Mouse (Mus musculus) adrenal gland, postnatal 36 days (tissue): ENCODE measurements at regions not wholly inside any gene's neighbourhood (a gene's known extent, or its start where the extent isn't known, plus 50 kb on each side); places are given as distances from the start of the nearest gene placed in this dataset.

Source experiments
- DNase-seq, 2 experiments: peaks; one replicate each; pipeline ENCODE4 v3.0.0; 2021; ENCODE audit warnings: mixed read lengths in 1 of 2

DNA sequence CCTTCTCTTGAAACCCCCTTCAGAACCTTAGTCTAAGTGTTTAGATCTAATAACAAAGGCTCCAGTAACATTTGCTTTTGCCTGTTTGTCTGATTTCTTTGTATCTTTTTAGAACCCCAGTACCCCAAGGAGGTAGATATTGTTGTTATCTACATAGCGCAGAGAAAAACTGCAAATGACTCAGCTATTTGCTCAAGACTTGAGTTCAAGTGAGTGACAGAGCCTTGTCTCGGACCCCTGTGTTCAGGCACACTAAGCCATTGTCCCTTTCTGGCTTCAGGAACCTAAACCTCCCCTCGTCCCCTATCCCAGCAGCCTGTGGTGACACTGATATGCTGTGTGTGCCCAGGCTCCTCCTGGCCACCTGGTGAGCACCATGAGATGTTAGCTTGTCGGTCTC is 421.5 kb downstream of the Cd83 start:
- no peak for DNase-seq

DNA sequence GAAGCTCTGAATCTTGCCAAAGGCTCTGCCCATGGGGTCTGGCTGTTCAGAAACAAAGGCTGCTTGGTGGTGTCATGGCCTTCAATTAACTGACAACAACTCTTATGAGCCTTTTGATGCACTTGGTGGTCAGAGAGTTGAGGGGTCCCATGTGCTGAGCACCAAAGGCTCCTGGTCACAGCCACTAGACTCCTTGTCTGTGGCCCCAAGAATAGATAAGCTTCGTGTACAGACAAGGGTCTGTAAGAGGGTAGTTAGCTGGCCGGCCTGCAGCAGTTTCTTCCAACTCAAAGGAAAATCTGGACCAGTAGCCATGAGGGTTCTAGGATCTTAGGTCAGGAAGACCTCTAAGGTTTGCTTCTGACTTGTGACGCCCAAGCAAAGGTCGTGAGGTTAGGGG is 421.9 kb downstream of the Cd83 start:
- DNase-seq: no peak

DNA sequence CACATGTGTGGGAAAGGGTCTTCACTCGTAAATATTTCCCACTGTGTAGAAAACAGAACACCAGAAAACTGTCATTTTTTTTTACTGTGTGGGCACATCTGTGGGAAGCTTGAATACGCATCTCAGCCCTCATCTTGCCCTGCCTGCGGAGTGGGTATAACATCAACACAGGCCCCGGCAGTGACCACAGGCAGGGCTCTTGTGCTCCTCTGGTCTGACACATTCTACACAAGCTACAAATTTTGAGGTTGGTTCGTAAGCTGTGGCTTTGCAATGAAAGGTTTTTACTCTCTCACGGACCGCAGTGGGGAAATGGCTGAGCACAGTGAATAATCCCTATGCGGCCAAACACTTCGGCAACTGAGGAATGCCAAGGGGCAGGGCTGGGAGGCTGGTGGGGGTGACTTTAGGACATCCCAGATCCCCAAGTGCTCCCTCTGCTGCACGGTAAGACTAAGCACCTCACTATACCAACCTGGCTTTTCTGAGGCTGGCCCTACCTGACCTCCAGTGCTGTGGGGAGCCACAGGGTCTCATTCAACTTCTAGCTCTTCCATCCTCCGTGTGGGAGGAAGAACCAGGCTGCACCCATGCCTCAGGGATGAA is 422.9 kb downstream of the Cd83 start:
- no peak for DNase-seq

DNA sequence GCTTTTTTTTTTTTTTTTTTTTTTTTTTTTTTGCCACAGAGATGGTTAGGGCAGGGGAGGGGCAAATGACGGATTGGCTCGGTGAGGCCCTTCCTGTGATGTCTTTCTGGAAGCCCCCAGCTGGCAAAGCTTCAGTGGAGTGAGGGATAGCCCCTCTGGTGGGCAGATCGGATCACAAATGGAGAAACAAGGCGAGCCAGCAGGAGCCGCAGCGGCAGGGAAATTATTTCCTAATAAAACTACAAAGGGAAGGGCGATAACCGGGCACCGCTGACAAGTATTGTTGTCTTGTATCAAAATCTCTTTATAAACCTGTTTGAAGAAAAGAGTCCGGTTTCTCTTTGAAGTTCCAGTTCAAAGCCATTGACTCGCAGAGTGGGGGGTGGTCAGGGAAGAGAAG is 424.5 kb downstream of the Cd83 start:
- peak in 1 of 2 experiments; percentile 10 for DNase-seq

DNA sequence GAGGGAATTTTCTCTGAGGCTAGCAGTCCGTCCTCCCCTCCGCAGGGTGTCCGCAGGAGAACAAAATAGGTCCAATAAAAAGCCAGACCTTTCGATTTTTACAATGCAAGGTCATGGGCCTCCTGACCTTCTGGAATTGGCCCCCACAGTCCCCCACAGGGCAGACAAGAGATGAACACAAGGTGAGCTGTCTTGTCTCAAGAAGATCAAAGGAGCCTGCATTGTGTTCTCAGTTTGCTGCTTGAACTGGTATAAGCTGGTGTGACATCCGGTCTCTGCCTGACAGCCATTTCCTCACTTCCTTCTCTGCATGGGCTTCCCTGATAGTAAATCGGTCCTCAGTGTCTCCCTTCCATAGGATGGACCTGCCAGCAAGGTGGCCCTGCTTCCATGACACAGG is 425.5 kb downstream of the Cd83 start:
- no peak for DNase-seq

DNA sequence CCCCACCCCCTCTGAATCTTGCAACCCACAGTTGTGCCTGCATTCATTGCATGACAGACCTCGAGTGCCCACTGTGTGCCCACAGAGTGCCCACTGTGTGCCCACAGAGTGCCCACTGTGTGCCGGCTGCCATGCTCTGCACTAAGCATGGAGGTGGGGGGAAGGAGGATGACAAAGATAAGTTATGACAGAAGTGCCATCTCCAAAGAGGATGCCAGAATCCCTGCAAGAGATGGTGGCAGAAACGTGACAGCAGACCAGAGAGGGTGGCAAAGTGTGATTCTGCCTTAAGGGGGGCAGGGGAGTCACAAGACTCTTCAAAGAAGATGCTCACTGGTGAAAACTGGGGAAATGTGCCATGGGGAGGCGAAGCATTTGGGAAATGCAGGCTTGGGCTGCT is 427.8 kb downstream of the Cd83 start:
- no peak for DNase-seq

DNA sequence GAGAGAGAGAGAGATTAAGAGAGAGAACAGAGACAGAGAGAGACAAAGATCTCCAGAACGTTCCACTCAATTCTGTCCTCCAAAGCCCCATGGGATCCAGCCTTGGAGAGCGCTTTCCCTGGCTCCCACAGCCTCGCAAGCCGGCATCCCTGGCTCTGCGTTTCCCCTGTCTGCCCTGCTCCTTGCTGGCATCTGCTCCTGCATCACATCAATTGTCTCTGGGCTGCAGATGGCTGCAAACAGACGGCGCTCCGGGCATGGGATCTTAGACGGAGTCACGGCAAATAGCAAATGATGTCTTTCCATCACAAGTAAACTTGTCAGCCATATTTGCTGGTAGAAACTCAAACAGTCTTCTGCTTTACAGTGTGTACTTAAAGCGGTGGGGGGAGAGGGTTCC is 428.4 kb downstream of the Cd83 start:
- DNase-seq: no peak

DNA sequence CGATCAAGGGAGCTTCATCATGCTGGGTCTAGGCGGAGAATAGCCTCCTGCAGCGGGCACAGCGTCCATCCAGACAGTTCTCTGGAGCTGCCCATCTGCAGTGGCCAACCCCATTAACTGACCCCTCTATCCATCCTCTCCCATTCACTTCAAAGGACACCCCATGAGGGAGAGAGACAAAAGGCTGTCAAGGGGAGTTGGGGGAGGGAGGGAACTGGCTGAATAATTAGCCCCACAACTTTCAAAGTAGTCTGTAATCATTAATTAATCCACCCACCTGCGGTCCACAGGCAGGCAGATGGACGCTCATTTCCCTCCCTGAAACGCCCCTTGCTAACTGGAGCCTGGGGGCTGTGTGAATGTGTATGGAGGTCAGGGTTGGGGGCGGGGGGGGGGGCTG is 433.7 kb downstream of the Cd83 start:
- DNase-seq: no peak

DNA sequence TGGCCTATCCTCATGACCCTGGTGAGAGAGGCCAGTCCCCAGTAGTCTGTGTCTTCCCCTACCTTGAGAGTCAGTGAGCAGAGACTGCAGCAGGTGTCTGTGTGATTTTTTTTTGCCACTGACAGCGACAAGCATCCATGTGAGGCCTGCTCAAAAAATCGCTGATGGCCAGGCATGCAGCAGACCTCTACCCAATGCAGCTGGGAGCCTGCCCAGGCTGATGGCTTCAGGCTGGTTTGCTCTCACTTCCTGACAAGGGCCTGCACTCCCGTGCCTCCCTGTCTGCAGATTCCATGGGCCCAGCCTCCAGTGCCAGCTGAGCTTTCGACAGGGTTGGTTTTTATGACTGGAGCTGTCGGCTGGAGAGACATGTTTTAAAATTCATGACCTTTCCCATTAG is 437.1 kb downstream of the Cd83 start:
- DNase-seq: no peak

DNA sequence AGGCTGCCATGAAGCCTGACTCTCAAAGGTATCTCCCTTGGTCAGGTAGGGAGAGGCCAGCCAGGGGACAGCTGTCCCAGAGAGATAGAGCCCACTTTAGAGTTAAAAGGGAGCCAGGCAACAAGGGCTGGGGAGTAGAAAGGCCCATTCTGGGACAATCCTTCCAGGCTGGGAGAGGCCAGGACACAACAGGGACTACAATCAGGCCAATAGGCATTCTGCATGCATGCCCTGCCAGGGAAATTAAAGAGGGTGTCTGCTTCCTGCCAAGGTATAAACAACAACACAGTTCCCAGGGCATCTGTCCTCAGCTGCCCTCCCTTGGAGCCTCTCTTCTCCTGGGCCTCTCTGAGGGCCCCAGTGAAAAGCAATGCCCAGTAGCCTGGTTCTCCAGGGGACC is 437.8 kb downstream of the Cd83 start:
- DNase-seq: peak in 1 of 2 experiments; percentile 11

DNA sequence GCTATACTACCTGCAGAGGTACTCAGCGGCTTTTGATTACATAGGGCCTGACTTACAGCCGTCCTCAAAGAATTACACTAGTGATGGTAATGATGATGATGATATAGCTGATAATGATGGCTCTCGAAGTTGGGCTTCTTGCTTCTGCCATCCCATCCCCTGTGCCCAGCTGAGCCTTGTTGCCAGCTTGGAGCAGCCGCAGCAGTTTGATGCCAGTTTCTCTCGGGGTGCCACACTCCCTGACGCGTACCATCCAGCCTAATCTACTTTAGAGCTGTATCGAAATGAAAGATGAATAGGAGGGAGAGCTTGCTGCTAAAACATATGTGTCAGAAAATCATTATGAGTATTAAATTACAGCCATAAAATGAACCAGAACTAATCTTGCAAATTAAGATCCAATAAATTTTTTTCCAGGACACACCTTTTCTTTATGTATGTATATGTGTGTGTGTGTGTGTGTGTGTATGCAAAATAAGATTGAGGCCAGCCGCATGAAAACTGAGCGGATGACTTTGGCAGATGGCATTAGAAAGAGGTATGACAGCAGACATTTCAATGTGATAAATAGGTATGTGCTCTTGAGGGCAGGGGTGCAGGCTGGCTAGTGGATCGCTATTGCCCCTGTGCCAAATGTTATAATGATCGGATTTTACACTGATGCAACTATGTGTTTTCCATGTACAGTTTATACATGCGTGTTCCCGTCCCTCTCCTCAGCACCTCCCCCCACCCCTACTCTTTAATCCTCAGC is 443.3 kb downstream of the Cd83 start:
- DNase-seq: no peak

DNA sequence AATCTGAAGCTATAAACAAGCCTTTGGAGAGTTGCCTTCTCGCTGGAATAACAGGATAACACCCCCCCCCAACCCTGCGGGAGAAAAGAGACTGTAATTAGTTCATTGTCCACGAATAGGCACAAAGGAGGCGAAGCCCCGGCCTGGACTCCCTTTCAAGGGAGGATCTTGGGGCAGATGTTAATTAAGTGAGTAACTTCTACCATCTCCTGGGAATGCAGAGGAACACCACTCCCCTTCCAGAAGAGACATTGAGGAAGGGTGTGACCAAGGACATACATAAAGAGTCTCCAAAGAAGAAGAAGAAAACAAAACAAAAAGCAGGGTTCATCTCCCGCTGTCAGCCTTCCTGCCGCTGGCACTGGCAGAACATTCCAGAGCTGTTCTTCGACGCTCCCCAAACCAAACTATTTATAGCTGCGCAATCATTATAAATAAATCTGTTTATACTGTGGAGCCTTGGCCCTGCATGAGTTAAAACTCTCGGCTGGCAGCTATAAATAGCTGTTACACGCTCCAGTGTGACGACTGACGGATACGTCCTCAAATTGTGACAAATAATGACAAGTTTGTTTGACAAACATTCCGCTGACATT is 444.1 kb downstream of the Cd83 start:
- DNase-seq: peak; percentile 8 to 16

DNA sequence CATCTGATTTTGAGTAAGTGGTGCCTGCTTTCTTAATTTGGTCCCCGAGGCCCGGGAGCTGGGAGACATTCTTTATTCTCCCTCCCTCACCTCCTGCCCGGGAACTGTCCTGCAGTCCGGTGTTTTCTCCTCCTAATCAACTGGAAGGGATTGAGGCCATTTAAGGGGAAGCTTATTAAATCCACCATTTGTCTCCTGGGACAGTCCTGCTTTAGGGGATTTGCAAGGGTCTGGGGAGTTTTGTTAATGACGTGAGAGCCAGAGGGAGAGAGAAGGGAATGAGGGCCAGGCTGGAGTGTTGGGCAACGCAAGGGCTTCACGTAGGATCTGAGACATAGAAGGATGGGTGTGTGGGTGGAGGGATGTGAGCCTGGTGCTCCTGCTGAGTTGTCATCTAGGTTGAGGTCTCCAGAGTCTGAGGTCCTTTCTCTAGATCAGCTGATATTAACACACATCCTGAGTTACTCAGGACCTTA is 444.6 kb downstream of the Cd83 start:
- DNase-seq: no peak

DNA sequence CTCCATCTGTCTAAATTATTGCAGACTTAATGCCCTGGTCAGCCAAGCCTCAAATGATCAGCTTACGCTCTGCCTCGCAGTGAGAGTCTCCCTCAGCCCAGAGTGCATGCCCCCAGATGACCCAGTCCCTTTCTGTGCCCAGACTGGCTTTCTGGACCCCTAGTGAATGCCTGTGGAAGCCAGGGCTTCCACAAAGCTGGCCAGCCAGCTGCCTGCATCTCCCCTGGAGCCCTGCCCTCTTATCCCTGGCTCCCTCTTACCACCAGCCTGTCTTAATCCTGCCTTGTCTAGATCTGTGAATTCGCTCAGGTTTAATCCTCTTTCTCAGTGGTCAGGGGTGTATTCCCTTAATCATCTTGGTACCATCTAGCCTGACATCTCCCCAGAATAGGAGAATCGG is 446.8 kb downstream of the Cd83 start:
- DNase-seq: no peak

DNA sequence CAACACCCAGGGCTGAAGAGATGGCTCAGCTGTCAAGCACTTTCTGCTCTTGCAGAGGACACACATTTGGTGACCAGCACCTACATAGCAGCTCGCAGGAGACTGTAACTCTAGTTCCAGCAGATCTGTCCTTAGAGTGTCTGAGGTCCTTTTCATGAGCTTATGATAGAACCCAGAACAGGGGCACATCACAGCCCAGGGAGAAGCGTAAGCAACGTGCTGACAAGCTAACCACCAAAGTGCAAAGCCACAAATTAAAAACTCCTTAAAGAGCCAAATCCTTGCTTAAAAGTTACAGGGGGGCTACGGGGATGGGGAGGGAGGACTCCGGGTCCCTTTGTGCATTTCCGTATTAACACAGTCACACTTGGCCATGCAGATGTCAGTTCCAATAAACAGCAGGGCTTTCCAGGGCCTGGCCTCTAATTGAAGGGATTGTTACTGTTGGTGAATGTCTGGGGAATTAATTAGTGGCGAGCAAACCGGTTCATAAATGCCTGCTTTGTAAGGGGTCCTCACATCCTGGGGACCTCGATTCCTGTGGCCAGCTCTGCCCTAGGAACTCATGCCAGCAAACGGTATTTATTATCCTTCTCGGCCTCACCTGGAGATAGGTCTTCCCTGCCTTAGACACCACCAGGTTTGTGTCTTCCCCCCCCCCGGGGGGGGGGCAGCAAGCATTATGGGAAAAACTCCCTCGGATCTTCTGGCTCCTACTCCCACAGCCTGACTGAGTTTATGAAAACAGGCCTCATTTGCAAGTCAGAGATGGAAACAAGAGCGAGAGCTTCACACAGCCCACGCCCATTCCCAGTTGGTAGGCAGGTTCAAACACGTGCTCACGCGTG is 447.5 kb downstream of the Cd83 start:
- DNase-seq: no peak

DNA sequence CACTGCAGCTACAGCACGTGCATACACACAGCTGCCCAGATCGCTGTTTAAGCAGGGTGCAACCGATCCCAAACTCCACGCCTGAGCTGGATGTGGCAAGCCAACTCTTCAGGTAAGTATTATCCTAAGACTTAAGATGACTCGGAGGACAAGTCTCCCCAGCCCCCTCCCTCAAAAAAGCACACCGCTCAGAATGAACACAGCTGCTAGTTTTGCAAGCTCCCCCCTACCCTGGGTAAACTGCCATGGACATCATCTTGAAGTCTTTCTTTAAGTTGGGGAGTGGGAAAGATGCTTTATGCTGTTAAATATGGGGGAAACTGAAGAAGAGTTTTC is 448.1 kb downstream of the Cd83 start:
- DNase-seq: no peak

DNA sequence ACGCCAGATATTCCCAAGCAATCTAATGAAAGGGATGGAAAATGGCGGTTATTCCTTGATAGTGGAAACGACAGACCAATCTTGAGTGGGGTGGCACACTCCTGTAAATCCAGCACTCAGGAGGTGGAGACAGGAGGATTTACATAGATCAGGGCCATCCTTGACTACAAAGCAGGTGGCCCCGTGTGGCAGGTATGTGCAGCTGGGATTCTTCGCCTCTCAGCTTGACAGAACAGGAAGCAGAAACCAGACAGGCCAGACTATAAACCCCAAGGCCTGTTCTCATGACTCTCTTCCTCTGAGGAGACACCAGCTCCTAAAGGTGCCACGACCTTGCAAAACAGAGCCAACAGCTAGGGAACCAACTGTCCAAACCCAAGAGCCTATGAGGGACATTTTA is 449.7 kb downstream of the Cd83 start:
- DNase-seq: no peak

DNA sequence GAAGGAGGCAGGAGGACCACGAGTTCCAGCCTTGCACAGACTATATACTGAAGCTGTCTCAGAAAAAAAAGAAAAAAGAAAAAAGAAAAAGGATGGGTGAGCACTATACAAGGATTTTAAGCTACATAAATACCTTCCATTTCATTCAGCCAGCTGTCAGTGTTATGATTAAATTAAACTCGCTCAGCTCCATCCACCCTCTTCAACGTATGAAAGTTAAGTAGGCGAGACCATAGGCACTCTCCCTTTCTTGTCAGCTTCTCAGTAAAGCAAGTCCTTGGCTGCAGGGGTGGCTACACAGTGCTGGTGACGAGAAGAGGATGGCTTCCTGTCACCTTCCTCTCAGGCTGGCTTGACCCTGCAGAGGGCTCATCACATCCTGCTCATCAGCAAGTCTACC is 450.7 kb downstream of the Cd83 start:
- DNase-seq: no peak

DNA sequence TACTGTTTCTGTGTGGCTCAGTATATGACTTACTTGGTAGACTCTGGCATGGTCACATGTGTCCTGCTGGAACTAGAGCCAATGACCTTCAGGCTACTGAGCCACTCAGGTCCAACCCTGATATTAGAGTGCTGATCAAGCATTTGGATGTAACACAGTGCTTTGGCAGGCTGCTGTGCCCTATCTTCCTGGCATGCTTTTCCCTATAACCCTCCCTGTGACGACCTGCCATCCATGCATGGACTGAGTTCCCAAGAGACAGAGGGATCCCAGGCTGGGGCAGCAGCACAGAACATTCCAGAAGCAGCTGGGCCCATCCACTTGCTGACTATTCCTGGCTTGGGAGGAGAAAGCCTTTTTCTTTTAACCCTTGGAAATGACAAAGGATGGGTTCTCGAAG is 451.4 kb downstream of the Cd83 start:
- no peak for DNase-seq

DNA sequence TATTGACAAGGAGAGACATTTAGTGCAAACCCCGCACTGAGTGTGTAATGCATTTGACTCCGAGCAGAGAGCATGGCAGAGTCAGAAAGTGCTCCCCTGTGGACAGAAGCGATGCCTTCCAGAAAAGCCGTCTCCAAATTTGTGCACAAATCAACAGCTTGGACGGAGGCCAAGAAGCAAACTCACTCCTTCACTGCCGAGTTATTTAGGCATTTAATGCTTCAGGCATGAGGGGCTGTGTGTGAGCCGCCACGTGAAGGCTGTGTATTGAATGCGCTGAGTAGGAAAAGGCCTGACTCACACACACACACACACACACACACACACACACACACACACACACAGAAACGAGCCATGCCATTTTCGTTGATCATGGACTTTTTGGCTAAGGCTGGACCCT is 453.7 kb downstream of the Cd83 start:
- DNase-seq: peak; percentile 48 to 60

DNA sequence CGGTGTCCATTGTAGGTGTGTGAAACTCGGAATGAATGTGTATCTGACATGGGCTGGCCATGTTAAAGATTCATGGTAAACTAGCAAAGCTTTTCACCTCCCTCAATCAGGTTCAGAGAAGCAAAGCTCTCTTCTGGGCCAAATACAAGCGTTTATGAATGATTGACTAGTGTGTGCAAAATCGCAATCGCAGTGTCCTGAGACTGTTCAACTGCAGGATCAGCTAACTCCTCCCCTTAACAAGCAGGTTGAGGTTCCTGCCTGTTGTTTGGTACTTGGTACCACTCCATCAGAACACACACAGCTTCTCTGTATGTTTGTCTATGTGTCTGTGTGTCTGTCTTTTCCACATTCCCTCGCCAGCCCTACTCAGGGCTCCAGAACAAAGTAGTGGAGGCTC is 458.6 kb downstream of the Cd83 start:
- no peak for DNase-seq

DNA sequence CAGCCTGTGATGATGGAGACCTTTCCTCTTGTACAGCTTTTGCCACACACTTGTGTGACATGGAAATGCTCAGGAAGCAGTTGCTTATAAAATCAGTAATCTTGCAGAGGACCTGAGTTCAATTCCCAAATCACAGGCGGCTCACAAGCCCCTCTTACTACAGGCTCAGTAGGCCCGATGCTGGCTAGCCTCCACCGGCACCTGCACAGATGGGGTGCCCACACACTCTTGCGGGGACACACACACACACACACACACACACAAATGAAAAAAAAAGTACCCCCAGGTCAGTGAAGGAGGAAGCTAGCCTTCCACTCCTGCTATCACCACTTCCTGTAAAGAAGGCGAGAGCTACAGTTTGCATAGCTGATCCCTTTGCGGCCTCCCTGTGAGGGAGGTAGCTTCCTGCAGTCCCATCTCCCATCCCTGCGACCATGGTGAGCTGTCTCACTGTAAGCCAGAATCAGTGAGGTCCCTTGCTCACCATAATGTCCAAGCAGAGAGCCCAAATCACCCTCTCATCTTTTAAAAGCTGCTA is 462.2 kb downstream of the Cd83 start:
- DNase-seq: no peak

DNA sequence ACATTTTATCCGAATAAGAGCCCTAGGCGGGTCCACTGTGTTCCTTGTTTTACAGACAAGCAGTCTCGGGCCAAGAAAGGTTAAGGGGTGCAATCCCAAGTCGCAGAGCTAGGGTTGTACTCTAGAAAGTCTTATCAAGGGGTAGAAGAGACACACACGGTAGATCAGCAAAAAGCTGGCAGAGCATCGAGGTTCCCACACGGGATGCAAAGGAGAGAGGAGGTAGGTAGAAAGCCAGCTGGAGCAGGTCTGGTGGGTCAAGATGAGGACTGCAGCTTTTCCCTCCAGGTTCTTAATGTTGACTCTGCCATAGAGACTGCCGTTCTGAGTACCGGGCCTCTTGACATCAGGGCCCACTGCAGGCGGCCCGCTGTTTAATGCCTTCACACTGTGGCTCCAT is 463.3 kb downstream of the Cd83 start:
- no peak for DNase-seq
